Mouse (Mus musculus) forebrain, embryonic 13.5 days (tissue): ENCODE data around the gene Clint1. TPM values are rescaled to one million over a fixed set of nuclear protein-coding genes. Genes with fewer than 3 reads are reported as not detected.

Source experiments
- ATAC-seq: fragments of 200-750 bp; cut with Nextera tagmentation; 2 replicates; pipeline ENCODE4 v1.8.0; 2017
- H3K27ac ChIP-seq: fragments of 300-500 bp; sonication (generic); 2 replicates; pipeline ENCODE4 v1.5.1; 2015; ENCODE audit warnings: inconsistent platforms, mild to moderate bottlenecking, moderate library complexity
- H3K27me3 ChIP-seq: fragments of 300-500 bp; sonication (generic); 2 replicates; pipeline ENCODE4 v1.6.1; 2015; ENCODE audit warnings: mild to moderate bottlenecking, inconsistent platforms
- H3K36me3 ChIP-seq: fragments of 300-500 bp; sonication (generic); 2 replicates; pipeline ENCODE4 v1.6.1; 2015; ENCODE audit warnings: mild to moderate bottlenecking, inconsistent platforms; ENCODE audit not compliant: poor library complexity, severe bottlenecking
- H3K4me1 ChIP-seq: fragments of 300-500 bp; sonication (generic); 2 replicates; pipeline ENCODE4 v1.6.1; 2015; ENCODE audit warnings: inconsistent platforms
- H3K4me2 ChIP-seq: fragments of 300-500 bp; sonication (generic); 2 replicates; pipeline ENCODE4 v1.6.1; 2015; ENCODE audit warnings: inconsistent platforms, mild to moderate bottlenecking, moderate library complexity
- H3K4me3 ChIP-seq: fragments of 300-500 bp; sonication (generic); 2 replicates; pipeline ENCODE4 v1.5.1; 2015; ENCODE audit warnings: mild to moderate bottlenecking, inconsistent platforms
- H3K9ac ChIP-seq: fragments of 300-500 bp; sonication (generic); 2 replicates; pipeline ENCODE4 v1.6.1; 2015; ENCODE audit warnings: mild to moderate bottlenecking, inconsistent platforms
- H3K9me3 ChIP-seq: fragments of 300-500 bp; sonication (generic); replicated peaks from 2 replicates; pipeline ENCODE4 v1.6.1; 2016; ENCODE audit warnings: inconsistent platforms
- WGBS: fragments of 180-500 bp; shearing (Covaris S2); methylation state at CpG from one replicate; pipeline ENCODE4 v1.1.7; 2015; 5-methylcytosine and 5-hydroxymethylcytosine counted together
- polyA plus RNA-seq: library from polyadenylated mRNA; unstranded; fragments of >200 nt; fragmentation: Nextera tagmentation; extraction: Ambion mirVana; gene quantifications from 2 replicates; pipeline ENCODE4 v1.2.1, GENCODE M21; 2015

The Clint1 gene
- 49.8 and 51.0 TPM in 2 replicates for polyA plus RNA-seq

DNA sequence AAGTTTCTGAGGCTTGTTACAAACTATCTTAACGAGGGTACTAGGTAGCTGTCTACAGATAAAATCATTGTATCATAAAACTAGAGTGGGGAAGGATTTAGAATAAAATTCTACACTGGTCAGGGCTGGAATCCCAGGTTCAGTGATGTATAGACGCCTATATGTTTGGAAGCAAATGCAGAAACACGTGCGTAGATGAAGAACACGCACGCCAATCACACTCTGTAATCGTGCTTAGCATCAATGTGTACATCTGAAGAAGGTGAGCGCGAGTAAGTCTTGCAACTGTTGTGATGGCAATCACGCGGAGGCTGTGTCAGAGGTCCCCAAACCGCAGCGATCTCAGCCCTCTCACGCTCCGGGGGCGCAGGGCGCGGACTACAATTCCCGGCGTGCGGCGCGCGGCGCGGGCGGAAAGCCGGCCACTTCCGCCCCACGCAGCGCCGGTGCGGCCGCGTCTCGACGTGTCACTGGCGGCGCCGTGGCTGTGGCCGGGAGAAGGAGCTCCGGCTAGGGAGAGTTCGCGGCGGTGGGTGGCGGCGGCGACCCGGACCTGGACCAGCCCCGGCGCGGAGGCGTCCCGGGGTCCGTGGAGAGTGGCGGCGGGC lies at the start of gene Clint1:
Gene Clint1, plus strand, starts transcription at position 536 of the 608 bp plus-strand sequence.
- Histone ChIP-seq H3K9ac (peak within 1 kb of the TSS; percentile 96), H3K4me3 (peak within 1 kb of the TSS; percentile 93), H3K27me3 (no peaks in the 10 kb centered on the region), H3K36me3 (peaks cover 21% of the 10 kb centered on the region; the same call in 1 of the 2 replicates), H3K9me3 (no peaks in the 10 kb centered on the region), H3K4me2 (peak within 1 kb of the TSS; percentile 86), H3K27ac (peak within 1 kb of the TSS; percentile 41; the same call in 1 of the 2 replicates), H3K4me1 (peaks cover 35% of the 10 kb centered on the region)
- under 1% methylated on average over 48 of the region's 57 CpGs for WGBS
- ATAC-seq: peak; percentile 98

GRCm38 (mm10) chr11:45804068-45804467 lies 47.8 kb upstream of the Clint1 start:
- 81% methylated on average over 4 of the region's 4 CpGs for WGBS
- Histone ChIP-seq H3K36me3 (no peaks in the 10 kb centered on the region), H3K9ac (no peak overlapping the region), H3K4me2 (no peak overlapping the region), H3K27ac (no peak overlapping the region), H3K4me3 (no peak overlapping the region), H3K27me3 (peaks cover 4% of the 10 kb centered on the region; the same call in 1 of the 2 replicates), H3K9me3 (no peaks in the 10 kb centered on the region), H3K4me1 (peaks cover 6% of the 10 kb centered on the region)
- no peak for ATAC-seq

DNA sequence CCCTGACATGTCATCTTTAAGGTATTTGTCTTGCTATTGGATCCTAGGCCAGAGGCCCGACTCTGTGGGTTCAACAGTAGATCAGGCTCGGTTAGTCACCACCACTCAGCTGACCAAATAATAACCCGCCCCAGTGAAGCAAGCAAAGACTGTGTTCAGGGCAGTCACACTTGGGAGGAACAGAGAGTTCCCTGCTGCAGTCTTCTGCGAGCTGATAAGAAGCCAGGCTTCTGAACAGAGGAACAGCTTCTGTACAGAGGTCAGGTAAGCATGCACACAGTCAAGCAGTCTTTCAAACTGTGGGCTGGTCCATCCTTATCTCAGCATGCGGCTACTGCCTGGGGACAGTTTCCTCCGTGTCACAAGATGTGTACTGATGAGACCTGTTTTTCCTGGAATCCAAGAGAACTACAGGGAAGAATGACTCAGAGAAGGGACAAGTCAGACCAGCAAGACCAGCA lies 46.5 kb upstream of the Clint1 start:
- H3K9ac ChIP-seq: no peak overlapping the region
- no peaks in the 10 kb centered on the region for H3K4me1 ChIP-seq
- H3K36me3 ChIP-seq: no peaks in the 10 kb centered on the region
- WGBS: 80% methylated on average over 6 of the region's 6 CpGs
- no peak overlapping the region for H3K27ac ChIP-seq
- H3K4me2 ChIP-seq: no peak overlapping the region
- H3K9me3 ChIP-seq: no peaks in the 10 kb centered on the region
- no peak overlapping the region for H3K4me3 ChIP-seq
- no peak for ATAC-seq
- H3K27me3 ChIP-seq: 0 out of 2 replicates have a peak, but pooled peaks cover 4% of the 10 kb centered on the region

GRCm38 (mm10) chr11:45805810-45806209 lies 46.0 kb upstream of the Clint1 start:
- Histone ChIP-seq H3K4me3 (no peak overlapping the region), H3K27me3 (no peaks in the 10 kb centered on the region), H3K27ac (no peak overlapping the region), H3K36me3 (no peaks in the 10 kb centered on the region), H3K9ac (no peak overlapping the region), H3K4me1 (no peaks in the 10 kb centered on the region), H3K9me3 (no peaks in the 10 kb centered on the region), H3K4me2 (no peak overlapping the region)
- WGBS: 78% methylated on average over 2 of the region's 2 CpGs
- ATAC-seq: no peak

GRCm38 (mm10) chr11:45806264-45806663 lies 45.6 kb upstream of the Clint1 start:
- Histone ChIP-seq H3K27ac (no peak overlapping the region), H3K36me3 (no peaks in the 10 kb centered on the region), H3K9ac (no peak overlapping the region), H3K27me3 (no peaks in the 10 kb centered on the region), H3K4me2 (no peak overlapping the region), H3K9me3 (no peaks in the 10 kb centered on the region), H3K4me1 (no peaks in the 10 kb centered on the region), H3K4me3 (no peak overlapping the region)
- 92% methylated on average over 2 of the region's 2 CpGs for WGBS
- ATAC-seq: no peak

GRCm38 (mm10) chr11:45806809-45807208 lies 45.0 kb upstream of the Clint1 start:
- Histone ChIP-seq H3K36me3 (no peaks in the 10 kb centered on the region), H3K9ac (no peak overlapping the region), H3K9me3 (no peaks in the 10 kb centered on the region), H3K27ac (no peak overlapping the region), H3K27me3 (no peaks in the 10 kb centered on the region), H3K4me2 (no peak overlapping the region), H3K4me3 (no peak overlapping the region), H3K4me1 (no peaks in the 10 kb centered on the region)
- ATAC-seq: no peak
- WGBS: 85% methylated on average over 3 of the region's 3 CpGs

DNA sequence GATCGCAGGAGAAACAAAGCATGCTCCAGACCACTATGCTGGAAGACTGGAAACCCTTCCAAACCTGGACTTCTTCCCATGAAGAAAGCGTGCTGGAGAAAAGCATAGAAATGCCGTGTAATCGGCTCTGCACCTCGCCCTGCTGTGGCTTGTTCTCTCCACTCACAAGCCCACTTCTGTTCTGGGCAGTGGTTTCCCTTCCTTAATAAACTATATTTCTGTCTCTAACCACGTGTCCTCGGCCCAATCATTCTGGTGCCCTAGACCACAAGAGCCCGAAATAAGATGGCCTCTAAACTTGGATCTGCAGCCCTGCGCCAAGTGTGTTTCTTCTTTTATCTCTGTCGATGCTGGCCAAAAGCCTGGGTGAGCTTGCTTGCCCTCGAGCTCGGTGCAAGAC lies 44.0 kb upstream of the Clint1 start:
- Histone ChIP-seq H3K36me3 (no peaks in the 10 kb centered on the region), H3K9me3 (no peaks in the 10 kb centered on the region), H3K27me3 (no peaks in the 10 kb centered on the region), H3K9ac (no peak overlapping the region), H3K4me1 (no peaks in the 10 kb centered on the region), H3K27ac (no peak overlapping the region), H3K4me3 (no peak overlapping the region), H3K4me2 (no peak overlapping the region)
- no peak for ATAC-seq
- WGBS: 88% methylated on average over 12 of the region's 12 CpGs

- Histone ChIP-seq H3K9me3 (no peaks in the 10 kb centered on the region), H3K27me3 (no peaks in the 10 kb centered on the region), H3K36me3 (no peaks in the 10 kb centered on the region), H3K27ac (no peak overlapping the region), H3K4me1 (no peaks in the 10 kb centered on the region), H3K9ac (no peak overlapping the region), H3K4me2 (no peak overlapping the region), H3K4me3 (no peak overlapping the region)
- WGBS: 34% methylated on average over 5 of the region's 5 CpGs
- ATAC-seq: no peak
Measured at GRCm38 (mm10) chr11:45809424-45809823, 42.4 kb upstream of the Clint1 start.

GRCm38 (mm10) chr11:45810056-45810455 lies 41.8 kb upstream of the Clint1 start:
- no peak for ATAC-seq
- Histone ChIP-seq H3K4me3 (no peak overlapping the region), H3K27me3 (no peaks in the 10 kb centered on the region), H3K9ac (no peak overlapping the region), H3K9me3 (no peaks in the 10 kb centered on the region), H3K27ac (no peak overlapping the region), H3K4me2 (no peak overlapping the region), H3K36me3 (no peaks in the 10 kb centered on the region), H3K4me1 (no peaks in the 10 kb centered on the region)
- 92% methylated on average over 6 of the region's 6 CpGs for WGBS

- no peaks in the 10 kb centered on the region for H3K4me1 ChIP-seq
- no peaks in the 10 kb centered on the region for H3K27me3 ChIP-seq
- no peak overlapping the region for H3K9ac ChIP-seq
- no peak overlapping the region for H3K27ac ChIP-seq
- H3K4me3 ChIP-seq: no peak overlapping the region
- no peak for ATAC-seq
- H3K4me2 ChIP-seq: no peak overlapping the region
- no peaks in the 10 kb centered on the region for H3K36me3 ChIP-seq
- WGBS: 95% methylated on average over 8 of the region's 8 CpGs
- H3K9me3 ChIP-seq: no peaks in the 10 kb centered on the region
Measured at GRCm38 (mm10) chr11:45810805-45811204, 41.0 kb upstream of the Clint1 start.

- no peak overlapping the region for H3K9ac ChIP-seq
- H3K4me1 ChIP-seq: no peaks in the 10 kb centered on the region
- ATAC-seq: no peak
- WGBS: 84% methylated on average over 10 of the region's 10 CpGs
- H3K36me3 ChIP-seq: no peaks in the 10 kb centered on the region
- no peaks in the 10 kb centered on the region for H3K9me3 ChIP-seq
- H3K27me3 ChIP-seq: no peaks in the 10 kb centered on the region
- no peak overlapping the region for H3K4me3 ChIP-seq
- no peak overlapping the region for H3K4me2 ChIP-seq
- no peak overlapping the region for H3K27ac ChIP-seq
Measured at GRCm38 (mm10) chr11:45815603-45816002, 36.2 kb upstream of the Clint1 start.

DNA sequence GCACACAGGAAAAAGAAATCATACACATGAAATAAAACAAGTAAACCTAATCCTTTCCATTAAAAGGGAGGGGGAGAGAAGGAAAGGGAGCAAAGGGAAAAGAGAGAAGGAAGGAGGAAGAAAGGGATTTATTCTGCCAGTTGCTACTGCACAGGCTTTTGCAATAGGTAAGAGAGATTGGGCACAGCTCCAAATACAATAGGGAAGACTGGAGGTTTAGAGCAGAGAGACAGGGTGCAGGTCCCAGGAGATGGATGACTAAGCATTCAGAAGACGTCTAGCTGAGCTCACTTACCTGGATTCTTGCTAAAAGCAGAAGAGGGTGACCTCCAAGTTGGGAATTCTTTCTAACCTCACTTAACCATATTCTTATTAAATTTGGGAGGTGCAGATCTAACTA lies 35.1 kb upstream of the Clint1 start:
- Histone ChIP-seq H3K9me3 (no peaks in the 10 kb centered on the region), H3K27ac (no peak overlapping the region), H3K4me1 (no peaks in the 10 kb centered on the region), H3K27me3 (no peaks in the 10 kb centered on the region), H3K4me2 (no peak overlapping the region), H3K4me3 (no peak overlapping the region), H3K9ac (no peak overlapping the region), H3K36me3 (no peaks in the 10 kb centered on the region)
- WGBS: 74% methylated on average over 1 of the region's 1 CpGs
- ATAC-seq: no peak

GRCm38 (mm10) chr11:45817996-45818395 lies 33.9 kb upstream of the Clint1 start:
- ATAC-seq: no peak
- H3K4me3 ChIP-seq: no peak overlapping the region
- no peak overlapping the region for H3K4me2 ChIP-seq
- no peaks in the 10 kb centered on the region for H3K4me1 ChIP-seq
- H3K9me3 ChIP-seq: no peaks in the 10 kb centered on the region
- no peaks in the 10 kb centered on the region for H3K36me3 ChIP-seq
- H3K9ac ChIP-seq: no peak overlapping the region
- H3K27me3 ChIP-seq: no peaks in the 10 kb centered on the region
- no peak overlapping the region for H3K27ac ChIP-seq
- 72% methylated on average over 3 of the region's 3 CpGs for WGBS
